Mouse (Mus musculus): ENCODE data around the gene Phf1. TPM values are rescaled to one million over a fixed set of nuclear protein-coding genes. Genes with fewer than 3 reads are reported as not detected.

Phf1 gene
- total RNA-seq (2023; ENCODE audit: inconsistent age), result 106 to 114 TPM (median 113 TPM) in 4 replicates

DNA sequence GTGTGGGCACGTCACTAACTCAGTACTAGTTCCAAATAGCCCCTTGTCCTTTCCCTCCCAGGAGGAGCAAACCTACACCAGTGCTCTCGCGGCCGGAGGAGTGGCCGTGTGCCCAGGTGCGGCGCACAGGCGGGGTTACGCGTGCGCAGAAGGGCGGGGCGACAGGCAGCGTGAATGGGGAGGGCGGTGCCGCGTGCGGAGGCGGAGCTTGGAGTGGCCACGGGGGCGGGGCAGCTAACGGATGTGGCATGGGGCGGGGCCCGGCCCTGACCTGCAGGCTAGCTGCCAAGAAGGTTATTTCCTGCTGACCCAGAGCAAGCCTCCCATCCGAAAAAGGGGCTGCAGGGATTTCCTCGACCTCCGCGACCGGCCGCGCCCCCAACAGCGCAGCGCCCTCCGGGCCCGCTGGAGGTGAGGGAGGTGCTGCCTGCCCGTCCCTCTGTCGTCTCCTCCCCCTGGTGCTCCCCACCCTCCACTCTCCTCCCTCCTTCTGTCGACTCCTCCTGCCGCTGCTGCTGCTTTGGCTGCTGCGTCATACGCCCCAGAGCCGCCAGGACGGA is at the start of gene Phf1:
Gene Phf1, plus strand, starts transcription at position 214 of the 560 bp plus-strand sequence.

DNA sequence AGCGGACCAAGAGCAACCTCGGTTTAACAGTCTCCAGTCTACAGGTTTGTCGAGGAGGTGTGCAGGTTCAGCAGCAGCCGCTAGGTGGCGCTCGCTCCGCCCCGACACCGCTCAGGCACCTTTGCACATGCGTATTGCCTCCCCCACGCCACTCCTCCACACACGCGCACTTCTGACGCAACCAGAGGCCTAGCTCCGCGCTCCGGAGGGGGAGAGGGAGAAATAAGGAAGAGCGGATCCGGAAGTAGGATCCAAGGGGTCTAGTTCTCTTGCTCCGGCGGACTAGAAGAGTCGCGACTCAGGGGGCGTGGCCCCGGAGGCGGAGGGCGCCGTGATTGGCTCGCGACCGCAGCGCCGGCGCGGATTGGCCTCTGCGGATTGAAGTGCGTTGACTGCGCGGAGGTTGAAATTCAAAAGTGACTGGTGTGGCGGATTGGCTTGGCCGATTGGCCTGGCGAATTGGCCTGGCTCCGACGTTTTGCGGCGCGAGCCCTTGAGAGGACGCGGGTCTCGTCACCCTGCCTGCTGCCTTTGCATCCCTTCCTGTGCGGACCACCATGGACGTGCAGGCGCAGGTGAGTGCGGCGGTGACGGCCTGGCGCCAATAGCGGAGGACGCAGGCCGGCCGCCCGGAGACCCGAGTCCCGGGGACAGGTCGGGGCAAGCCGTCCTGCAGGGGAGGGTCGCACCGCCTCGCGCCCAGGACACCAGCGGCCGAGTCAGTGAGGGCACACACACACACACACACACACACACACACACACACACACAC is 16.0 kb upstream of the Phf1 start, which contains the start of gene Kifc5b:
Gene Kifc5b, plus strand, starts transcription at position 381 of the 772 bp plus-strand sequence.

DNA sequence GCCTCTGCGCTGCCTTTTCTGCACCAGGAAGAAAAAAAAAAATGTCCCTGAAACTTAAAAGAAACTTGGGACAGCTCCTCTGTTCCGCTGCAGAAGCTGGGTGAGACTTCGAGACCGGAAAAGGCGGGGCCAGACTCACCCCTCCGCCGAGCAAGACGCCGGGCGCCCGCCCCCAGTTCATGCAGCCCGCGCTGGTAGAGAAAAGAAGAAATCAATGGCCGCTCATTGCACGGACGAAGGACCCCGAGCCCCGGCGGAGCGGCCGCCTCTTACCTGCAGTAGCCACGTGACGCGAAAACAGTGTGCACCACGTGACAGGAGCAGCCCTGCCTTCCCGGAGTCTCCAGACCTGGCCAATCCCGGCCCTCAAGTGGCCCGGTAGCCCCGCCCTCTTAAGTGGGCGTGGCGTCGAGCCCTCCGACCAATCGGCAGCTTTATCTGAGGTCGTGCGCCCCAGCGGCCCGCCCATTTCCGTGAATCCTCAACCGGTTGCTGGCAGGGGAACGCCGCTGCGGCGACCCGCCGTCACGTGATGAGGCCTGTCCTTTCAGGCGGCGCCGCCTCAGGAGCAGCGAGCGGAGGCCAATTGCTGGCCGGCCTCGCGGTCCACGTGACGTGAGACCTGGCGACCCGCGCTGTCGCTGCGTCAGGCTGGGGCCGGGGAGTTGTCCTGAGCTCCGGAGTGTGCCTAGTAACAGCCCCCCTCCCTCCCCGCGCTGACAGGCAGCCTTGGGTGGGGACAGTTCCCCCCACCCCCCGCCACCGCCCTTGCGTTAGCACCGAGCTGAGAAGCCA is 6.5 kb downstream of the Phf1 start, which contains the start of gene Cuta:
Gene Cuta, minus strand, starts transcription at position 392 of the 795 bp plus-strand sequence.

DNA sequence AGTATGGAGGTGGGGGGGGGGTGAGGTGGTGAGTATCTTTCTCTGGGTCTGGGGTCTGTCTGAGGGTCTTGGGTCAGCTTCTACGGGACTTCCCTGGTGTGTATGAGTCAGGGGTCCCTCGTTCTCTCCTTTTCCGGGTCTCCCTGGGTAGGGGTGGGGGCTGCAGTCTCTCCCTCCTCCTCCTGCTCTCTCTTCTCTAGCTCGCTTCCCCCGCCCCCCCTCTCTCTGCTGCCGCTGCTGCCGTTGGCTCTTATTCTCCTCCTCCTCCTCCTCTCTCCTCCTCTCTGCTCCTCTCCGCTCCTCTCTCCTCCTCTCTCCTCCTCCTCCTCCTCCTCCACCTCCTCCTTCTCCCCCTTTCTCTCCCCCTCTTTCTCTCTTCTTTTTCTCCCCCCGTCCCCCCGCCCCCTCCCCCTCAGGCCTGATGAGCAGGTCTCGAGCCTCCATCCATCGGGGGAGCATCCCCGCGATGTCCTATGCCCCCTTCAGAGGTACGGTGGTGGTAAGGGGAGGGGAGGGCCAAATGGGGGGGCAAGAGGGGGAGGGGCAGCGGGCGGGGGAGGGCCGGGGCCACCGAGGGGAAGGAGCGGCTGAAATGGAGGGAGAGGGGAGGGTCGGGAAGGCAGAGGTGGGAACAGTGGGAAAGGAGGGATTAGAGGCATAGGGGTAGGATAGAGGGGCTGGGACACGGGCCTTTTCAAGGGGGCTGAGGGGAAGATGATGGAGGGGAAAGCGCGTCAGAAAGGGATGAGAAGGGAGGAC is 8.4 kb downstream of the Phf1 start, which contains the start of gene Syngap1:
Gene Syngap1, plus strand, starts transcription at position 223 of the 759 bp plus-strand sequence.

DNA sequence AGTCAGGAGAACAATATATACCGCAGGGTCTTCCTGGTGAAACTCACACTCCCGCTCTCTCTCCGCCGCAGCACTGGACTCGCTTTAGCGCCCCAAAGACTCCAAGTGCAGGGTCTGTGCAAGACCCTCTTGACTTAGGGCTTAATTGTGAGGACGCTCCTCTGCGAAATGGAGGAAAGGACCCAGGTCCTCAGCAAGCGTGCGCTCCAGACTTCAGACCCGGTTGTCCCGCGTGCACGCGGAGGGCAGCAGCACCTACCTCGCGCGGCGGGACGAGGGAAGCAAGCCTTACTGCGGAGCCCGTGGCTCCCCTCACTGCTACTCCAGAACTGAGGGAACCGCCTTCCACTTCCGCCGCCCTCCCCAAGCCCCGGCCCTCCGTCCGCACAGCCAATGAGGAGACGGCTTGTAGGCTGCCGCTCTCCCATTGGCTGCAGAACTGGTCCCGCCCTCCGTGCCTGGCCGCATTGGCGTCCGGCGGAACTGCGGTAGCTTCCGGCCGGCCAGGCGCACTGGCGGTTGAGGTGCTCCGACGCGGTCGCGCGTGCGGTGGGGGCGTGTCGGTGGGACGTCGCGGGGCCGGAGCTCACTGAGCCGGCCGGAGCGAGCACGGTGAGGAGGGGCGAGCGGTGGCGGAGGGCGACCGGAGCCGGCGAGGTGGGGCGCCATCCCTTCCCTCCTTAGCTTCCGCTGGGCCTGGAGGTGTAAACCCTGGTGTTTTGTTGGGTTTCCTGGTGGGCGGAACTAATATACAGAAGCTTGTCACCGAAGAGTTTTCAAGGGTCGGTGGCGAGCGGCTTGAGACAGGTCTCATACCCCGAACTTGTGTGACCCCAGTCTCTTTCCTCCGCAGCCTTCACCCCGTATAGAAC is 40.1 kb downstream of the Phf1 start, which contains the start of gene Zbtb9:
Gene Zbtb9, plus strand, starts transcription at position 465 of the 872 bp plus-strand sequence.

Other genes with a start within 250 kb of the Phf1 start
- gene Crebrf, start 217.4 kb upstream of the Phf1 start, total RNA-seq (2023; ENCODE audit: inconsistent age), result 114 to 129 TPM (median 121 TPM) in 4 replicates
- 41.7 to 57.4 TPM (median 48.1 TPM) in 4 replicates for gene Bnip1, start 152.0 kb upstream of the Phf1 start, total RNA-seq (2023; ENCODE audit: inconsistent age)
- gene Nkx2-5, start 88.0 kb upstream of the Phf1 start, total RNA-seq (2023; ENCODE audit: inconsistent age), result not detected in 4 replicates
- 6.7 to 9.9 TPM (median 7.9 TPM) in 4 replicates for gene Kifc5b, start 16.0 kb upstream of the Phf1 start, total RNA-seq (2023; ENCODE audit: inconsistent age)
- 67.3 to 81.8 TPM (median 75.7 TPM) in 4 replicates for gene Cuta, start 6.5 kb downstream of the Phf1 start, total RNA-seq (2023; ENCODE audit: inconsistent age)
- 1.8 to 3.7 TPM (median 3.0 TPM) in 4 replicates for gene Syngap1, start 8.2 kb downstream of the Phf1 start, total RNA-seq (2023; ENCODE audit: inconsistent age)
- 15.3 to 20.4 TPM (median 18.7 TPM) in 4 replicates for gene Zbtb9, start 40.1 kb downstream of the Phf1 start, total RNA-seq (2023; ENCODE audit: inconsistent age)
- gene Bak1, start 96.0 kb downstream of the Phf1 start, total RNA-seq (2023; ENCODE audit: inconsistent age), result 40.3 to 50.8 TPM (median 46.4 TPM) in 4 replicates
- 181 to 196 TPM (median 194 TPM) in 4 replicates for gene Itpr3, start 124.3 kb downstream of the Phf1 start, total RNA-seq (2023; ENCODE audit: inconsistent age)
- 44.9 to 60.2 TPM (median 52.4 TPM) in 4 replicates for gene Uqcc2, start 200.9 kb downstream of the Phf1 start, total RNA-seq (2023; ENCODE audit: inconsistent age)
- gene Ip6k3, start 234.7 kb downstream of the Phf1 start, total RNA-seq (2023; ENCODE audit: inconsistent age), result not detected in 4 replicates

Data from B cell, adult (primary cell).